11 mouse cellular contexts compared by ENCODE assay signal in the genomic region with DNA sequence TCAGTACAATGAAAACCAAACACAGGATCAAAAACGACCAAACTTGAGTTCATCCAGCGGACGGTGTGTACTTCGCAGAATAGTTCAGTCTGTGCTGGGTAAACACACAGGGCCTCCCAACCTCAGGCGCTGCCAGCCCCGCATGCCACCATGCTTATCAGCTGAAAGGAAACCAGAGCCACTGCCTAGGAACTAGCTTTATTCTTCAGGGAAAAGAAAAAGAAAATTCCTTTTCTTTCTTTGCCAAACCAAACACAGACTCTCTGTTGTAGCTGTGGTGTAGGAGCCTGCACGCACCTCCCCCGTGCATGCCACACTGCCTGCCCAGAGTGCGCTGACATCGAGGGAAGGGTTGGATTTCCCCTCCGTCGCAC.
DNase-seq lines count a peak whose midpoint lies in the region; ATAC-seq and TF ChIP-seq lines count a peak whose summit lies in the region.
"Had no signal": no experiment of that assay in that cellular context is flagged by ENCODE, and none has a peak within 500 bp of the region (broad histone marks: within the 10 kb centered on the region; RNA-seq: fewer than 3 reads in every experiment).

No protein-coding gene starts in this region.

- H3K9me3 ChIP-seq in liver, embryonic 12.5 days (replicated peaks): no peaks in the 10 kb centered on the region
- H3K9me3 ChIP-seq in liver, embryonic 11.5 days (ENCODE audit: control insufficient read depth, low read length): no peaks in the 10 kb centered on the region
- no peaks in the 10 kb centered on the region for H3K9me3 ChIP-seq in heart, embryonic 15.5 days (replicated peaks)
- H3K9me3 ChIP-seq in limb, embryonic 12.5 days: no peaks in the 10 kb centered on the region
- no peaks in the 10 kb centered on the region for H3K9me3 ChIP-seq in stomach, embryonic 15.5 days

- no peak overlapping the region for H3K4me3 ChIP-seq in liver, embryonic 12.5 days
- H3K4me3 ChIP-seq in liver, embryonic 11.5 days (ENCODE audit: low read depth, low read length): no peak overlapping the region
- H3K4me3 ChIP-seq in heart, embryonic 15.5 days: no peak overlapping the region
- no peak overlapping the region for H3K4me3 ChIP-seq in limb, embryonic 12.5 days (replicated peaks)
- no peak overlapping the region for H3K4me3 ChIP-seq in stomach, embryonic 15.5 days (replicated peaks)
- no peak overlapping the region for H3K4me3 ChIP-seq in cerebellum, adult 2 months (replicated peaks; ENCODE audit: insufficient read depth, low read depth, low read length)
- H3K4me3 ChIP-seq: left cerebral cortex, adult 2 months had no signal

- 0 out of 2 replicates have a peak overlapping the region, but pooled peaks have one; percentile 28 for H3K27ac ChIP-seq in liver, embryonic 12.5 days
- H3K27ac ChIP-seq in liver, embryonic 11.5 days (ENCODE audit: low read depth, low read length): no peak overlapping the region
- H3K27ac ChIP-seq in heart, embryonic 15.5 days: peak overlapping the region; percentile 44
- peak overlapping the region; percentile 53; the same call in 1 of the 2 replicates for H3K27ac ChIP-seq in limb, embryonic 12.5 days
- H3K27ac ChIP-seq in stomach, embryonic 15.5 days: peak overlapping the region; percentile 69
- no peak overlapping the region for H3K27ac ChIP-seq in cerebellum, adult 2 months (ENCODE audit: insufficient read depth, low read length)
- H3K27ac ChIP-seq: left cerebral cortex, adult 2 months had no signal

- DNase-seq in liver, embryonic 11.5 days (ENCODE audit: low spot score): no peak
- no peak for DNase-seq in cerebellum, adult 2 months
- DNase-seq: adrenal gland, postnatal 25 days; cerebellum, adult 18-20 months; kidney, postnatal 14 days had no signal

- no peak for TF ChIP-seq POLR2A in cerebellum, adult 2 months (IDR thresholded peaks at IDR 0.05; ENCODE audit: borderline replicate concordance, insufficient read depth, low read length)

- H3K4me1 ChIP-seq in liver, embryonic 12.5 days: peaks cover 28% of the 10 kb centered on the region
- H3K4me1 ChIP-seq in liver, embryonic 11.5 days (replicated peaks; ENCODE audit: control insufficient read depth, insufficient read depth, low read length): peaks cover 12% of the 10 kb centered on the region
- H3K4me1 ChIP-seq in heart, embryonic 15.5 days (replicated peaks): peaks cover 19% of the 10 kb centered on the region; the same call in 1 of the 2 replicates
- H3K4me1 ChIP-seq in limb, embryonic 12.5 days (replicated peaks): peaks cover 8% of the 10 kb centered on the region; the same call in 1 of the 2 replicates
- no peaks in the 10 kb centered on the region for H3K4me1 ChIP-seq in stomach, embryonic 15.5 days
- peaks cover 6% of the 10 kb centered on the region; the same call in 1 of the 2 replicates for H3K4me1 ChIP-seq in cerebellum, adult 2 months (ENCODE audit: control insufficient read depth, insufficient read depth, low read length)

- ATAC-seq in liver, embryonic 12.5 days: no peak
- no peak for ATAC-seq in liver, embryonic 11.5 days (replicated peaks; ENCODE audit: low FRiP score)
- ATAC-seq in heart, embryonic 15.5 days (replicated peaks; ENCODE audit: insufficient number of reproducible peaks, insufficient read depth, low FRiP score, low read depth): peak; percentile 61
- ATAC-seq in limb, embryonic 12.5 days (ENCODE audit: insufficient number of reproducible peaks, insufficient read depth, low FRiP score, low TSS enrichment, low read depth): no peak
- ATAC-seq in stomach, embryonic 15.5 days (ENCODE audit: insufficient read depth, low FRiP score, low read depth): peak; percentile 81
- ATAC-seq in monocyte, adult 5-6 weeks (replicated peaks; ENCODE audit: insufficient number of reproducible peaks, low FRiP score, low TSS enrichment, poor library complexity, severe bottlenecking): no peak

- no peaks in the 10 kb centered on the region for H3K27me3 ChIP-seq in liver, embryonic 12.5 days (replicated peaks)
- no peaks in the 10 kb centered on the region for H3K27me3 ChIP-seq in liver, embryonic 11.5 days (replicated peaks; ENCODE audit: control insufficient read depth, insufficient read depth, low read length)
- H3K27me3 ChIP-seq in heart, embryonic 15.5 days: no peaks in the 10 kb centered on the region
- H3K27me3 ChIP-seq in limb, embryonic 12.5 days: no peaks in the 10 kb centered on the region
- no peaks in the 10 kb centered on the region for H3K27me3 ChIP-seq in stomach, embryonic 15.5 days (replicated peaks)
- H3K27me3 ChIP-seq in cerebellum, adult 2 months (ENCODE audit: control insufficient read depth, insufficient read depth, low read length): no peaks in the 10 kb centered on the region

- H3K4me2 ChIP-seq in liver, embryonic 12.5 days: no peak overlapping the region
- no peak overlapping the region for H3K4me2 ChIP-seq in liver, embryonic 11.5 days
- no peak overlapping the region for H3K4me2 ChIP-seq in heart, embryonic 15.5 days
- no peak overlapping the region for H3K4me2 ChIP-seq in limb, embryonic 12.5 days
- H3K4me2 ChIP-seq in stomach, embryonic 15.5 days: no peak overlapping the region

- 62% methylated on average over 12 of the region's 12 CpGs for WGBS in liver, embryonic 12.5 days (ENCODE audit: insufficient replicate concordance)
- 70% methylated on average over 12 of the region's 12 CpGs for WGBS in liver, embryonic 11.5 days
- 55% methylated on average over 12 of the region's 12 CpGs for WGBS in heart, embryonic 15.5 days
- WGBS in limb, embryonic 12.5 days: 79% methylated on average over 12 of the region's 12 CpGs
- WGBS in stomach, embryonic 15.5 days: 53% methylated on average over 12 of the region's 12 CpGs
- WGBS in cerebellum, adult 2 months: 81% methylated on average over 12 of the region's 12 CpGs

- H3K9ac ChIP-seq in liver, embryonic 12.5 days: no peak overlapping the region
- no peak overlapping the region for H3K9ac ChIP-seq in liver, embryonic 11.5 days (ENCODE audit: low read depth, low read length)
- no peak overlapping the region for H3K9ac ChIP-seq in heart, embryonic 15.5 days
- no peak overlapping the region for H3K9ac ChIP-seq in limb, embryonic 12.5 days (replicated peaks)
- H3K9ac ChIP-seq in stomach, embryonic 15.5 days: no peak overlapping the region

- TF ChIP-seq CTCF in cerebellum, adult 2 months (IDR thresholded peaks at IDR 0.05; ENCODE audit: borderline replicate concordance, insufficient read depth, low read depth, low read length): no peak

- no peaks in the 10 kb centered on the region for H3K36me3 ChIP-seq in liver, embryonic 12.5 days
- peaks cover 2% of the 10 kb centered on the region; the same call in 1 of the 2 replicates for H3K36me3 ChIP-seq in liver, embryonic 11.5 days (ENCODE audit: control insufficient read depth, insufficient read depth, low read length)
- peaks cover 35% of the 10 kb centered on the region for H3K36me3 ChIP-seq in heart, embryonic 15.5 days
- peaks cover 73% of the 10 kb centered on the region for H3K36me3 ChIP-seq in limb, embryonic 12.5 days
- peaks cover 7% of the 10 kb centered on the region; the same call in 1 of the 2 replicates for H3K36me3 ChIP-seq in stomach, embryonic 15.5 days

Comparison
In these comparisons a context has a peak if more than half of its experiments do, and no peak if none do; other contexts are left out.
1. H3K27ac ChIP-seq: peak in liver, embryonic 12.5 days (single experiment), heart, embryonic 15.5 days (single experiment), limb, embryonic 12.5 days (single experiment) and stomach, embryonic 15.5 days (single experiment); none in liver, embryonic 11.5 days (single experiment) and cerebellum, adult 2 months (single experiment).
2. ATAC-seq: peak in heart, embryonic 15.5 days (single experiment) and stomach, embryonic 15.5 days (single experiment); none in liver, embryonic 12.5 days (single experiment), liver, embryonic 11.5 days (single experiment), limb, embryonic 12.5 days (single experiment) and monocyte, adult 5-6 weeks (single experiment).